Mouse (Mus musculus): ENCODE data around the gene Wdr25.
"Not testable (repeated sequence)": the region's sequence is repeated elsewhere in the genome, so short reads cannot be mapped to it uniquely, and the experiment has no call there.

Wdr25 gene

GRCm38 (mm10) chr12:108892989-108893714 lies at the start of gene Wdr25:
Gene Wdr25, plus strand, starts transcription at chr12:108893631.
- no peak for DNase-seq (ENCODE audit: low spot score in 2 of 2)

- DNase-seq (ENCODE audit: low spot score in 2 of 2) = not testable (repeated sequence)
Measured at GRCm38 (mm10) chr12:108848033-108848432, 45.4 kb upstream of the Wdr25 start.

DNA sequence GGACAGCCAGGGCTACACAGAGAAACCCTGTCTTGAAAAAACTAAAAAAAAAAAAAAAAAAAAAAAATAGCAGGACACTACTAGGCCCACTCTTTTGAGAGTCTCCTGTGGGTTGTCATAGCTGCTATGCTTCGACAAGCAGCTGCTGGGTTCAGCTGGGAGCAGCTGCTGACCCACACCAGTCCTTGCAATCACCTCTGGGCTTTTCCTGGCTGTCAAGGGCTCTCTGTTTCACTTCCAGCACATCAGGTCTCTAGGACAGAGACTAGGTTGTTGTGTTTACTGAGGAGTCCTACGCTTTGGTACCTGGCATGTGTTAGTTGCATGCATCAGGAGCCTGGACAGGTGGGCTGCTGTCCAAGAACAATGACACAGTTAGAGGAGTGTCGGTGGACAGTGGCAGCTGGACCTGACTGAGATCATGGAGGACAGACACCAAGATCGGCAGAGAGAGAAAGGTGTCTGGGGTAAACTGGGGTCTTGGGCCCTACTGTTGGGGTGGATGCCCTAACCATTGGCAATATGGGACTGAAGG lies 43.9 kb upstream of the Wdr25 start:
- no peak for DNase-seq (ENCODE audit: low spot score in 2 of 2)

GRCm38 (mm10) chr12:108850129-108850528 lies 43.3 kb upstream of the Wdr25 start:
- DNase-seq (ENCODE audit: low spot score in 2 of 2) = no peak

- DNase-seq (ENCODE audit: low spot score in 2 of 2) = no peak
Measured at GRCm38 (mm10) chr12:108850886-108851285, 42.5 kb upstream of the Wdr25 start.

DNA sequence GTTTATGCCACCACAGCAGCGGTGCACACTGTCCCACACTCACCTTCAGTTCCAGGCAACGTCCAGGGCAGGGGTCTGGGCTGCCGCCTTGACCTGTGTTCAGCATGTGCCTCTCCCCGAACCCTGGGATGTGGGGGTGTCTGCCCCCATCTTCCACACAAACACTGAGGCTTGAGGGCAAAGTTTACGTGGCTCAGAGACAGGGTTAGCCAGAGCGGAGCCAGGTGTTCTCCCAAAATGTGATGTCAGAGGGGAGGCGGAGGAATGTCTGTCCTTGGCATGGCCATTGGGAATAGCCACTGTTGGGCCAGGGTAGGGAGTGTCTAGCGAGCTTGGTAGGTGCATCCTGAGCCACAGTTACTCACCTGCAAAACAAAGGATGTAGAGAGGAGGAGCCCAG lies 40.6 kb upstream of the Wdr25 start:
- no peak for DNase-seq (ENCODE audit: low spot score in 2 of 2)

- DNase-seq (ENCODE audit: low spot score in 2 of 2) = no peak
Measured at GRCm38 (mm10) chr12:108855081-108855480, 38.4 kb upstream of the Wdr25 start.

DNA sequence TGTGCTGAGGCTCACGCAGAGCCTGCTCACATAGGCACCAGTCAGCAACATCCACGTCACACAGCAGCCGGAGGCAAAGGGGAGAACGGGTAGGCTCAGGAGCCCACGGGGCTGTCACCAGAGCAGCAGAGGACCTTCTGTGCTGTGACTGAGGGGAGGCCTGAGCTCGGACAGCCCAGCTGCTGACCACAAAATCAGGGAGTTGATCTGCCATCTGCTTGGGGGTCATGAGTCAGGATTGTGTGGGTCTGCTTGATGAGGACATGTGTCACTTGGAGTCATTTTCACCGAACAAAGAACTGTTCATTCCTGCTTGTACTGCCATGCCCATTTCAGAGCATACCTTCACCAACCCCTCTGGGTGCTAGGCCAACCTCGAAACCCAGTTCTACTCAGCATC lies 37.2 kb upstream of the Wdr25 start:
- no peak for DNase-seq (ENCODE audit: low spot score in 2 of 2)

GRCm38 (mm10) chr12:108857109-108857508 lies 36.3 kb upstream of the Wdr25 start:
- DNase-seq (ENCODE audit: low spot score in 2 of 2) = no peak

DNA sequence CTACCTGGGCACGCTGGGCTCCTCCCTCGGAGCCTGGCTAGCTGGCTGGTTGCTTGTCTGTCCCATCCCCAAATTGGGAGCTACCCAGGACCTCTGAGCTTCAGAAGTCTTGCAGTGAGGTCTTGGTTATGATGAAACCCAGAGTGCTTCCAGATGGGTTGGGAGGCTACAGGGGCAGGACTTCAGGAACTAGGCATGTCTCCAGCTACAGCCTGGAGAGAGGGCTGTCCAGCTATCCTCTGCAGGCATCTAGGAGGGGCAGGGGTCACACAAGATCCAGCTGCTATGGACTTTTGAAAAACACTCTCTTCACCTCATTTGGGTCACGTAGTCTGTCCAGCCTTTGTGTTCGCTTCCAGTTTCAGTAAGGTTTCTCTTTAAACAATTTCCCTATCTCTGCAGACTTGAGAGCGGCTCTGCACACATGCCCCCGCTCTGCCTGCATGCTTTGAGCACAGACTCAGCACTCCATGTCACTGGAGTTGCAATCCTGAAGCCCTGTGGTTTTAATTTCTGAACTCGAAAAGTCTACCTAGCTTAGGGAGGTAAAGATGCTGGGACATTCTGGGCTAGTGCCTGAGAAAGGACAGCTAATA lies 35.7 kb upstream of the Wdr25 start:
- DNase-seq (ENCODE audit: low spot score in 2 of 2) = no peak

GRCm38 (mm10) chr12:108858486-108858885 lies 34.9 kb upstream of the Wdr25 start:
- no peak for DNase-seq (ENCODE audit: low spot score in 2 of 2)

DNA sequence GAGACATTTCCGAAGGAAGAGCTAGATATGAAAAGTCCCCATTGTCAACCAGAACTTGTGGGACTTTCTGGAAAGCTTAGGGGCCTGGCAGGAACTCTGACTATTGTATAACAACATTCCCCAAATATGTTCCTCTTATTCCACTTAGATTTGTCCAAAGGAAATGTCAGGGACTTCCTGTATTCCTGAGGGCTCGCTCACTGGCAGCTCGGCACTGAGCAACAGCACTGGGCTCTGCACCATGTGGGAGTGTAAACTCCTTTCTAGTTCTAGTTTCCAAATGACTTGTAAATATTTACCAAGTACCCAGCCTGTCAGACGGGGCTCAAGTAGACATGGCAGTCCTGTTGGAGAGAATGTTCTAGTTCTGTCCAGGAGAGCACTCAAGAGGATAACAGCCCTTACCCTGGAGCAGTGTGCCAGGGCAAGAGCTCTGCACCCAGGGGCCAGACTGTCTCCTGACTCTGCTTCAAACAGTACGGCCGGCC lies 28.4 kb upstream of the Wdr25 start:
- DNase-seq (ENCODE audit: low spot score in 2 of 2) = no peak

GRCm38 (mm10) chr12:108869575-108869974 lies 23.9 kb upstream of the Wdr25 start:
- no peak for DNase-seq (ENCODE audit: low spot score in 2 of 2)

DNA sequence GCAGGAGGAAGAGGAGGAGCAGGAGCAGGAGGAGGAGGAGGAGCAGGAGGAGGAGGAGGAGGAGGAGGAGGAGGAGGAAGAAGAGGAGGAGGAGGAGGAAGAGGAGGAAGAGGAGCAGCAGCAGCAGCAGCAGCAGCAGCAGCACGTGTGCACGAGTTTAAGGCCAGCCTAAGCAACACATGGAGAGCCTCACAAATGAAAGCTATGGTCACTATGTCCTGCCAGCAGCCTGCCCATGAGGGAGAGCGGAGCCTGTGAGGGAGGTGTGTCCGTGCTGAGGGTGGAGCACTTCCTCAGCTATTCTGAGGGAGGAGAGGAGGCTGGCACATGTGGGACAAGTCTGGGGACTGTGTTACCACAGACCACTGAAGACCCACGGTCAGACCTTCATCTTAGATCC lies 20.3 kb upstream of the Wdr25 start:
- no peak for DNase-seq (ENCODE audit: low spot score in 2 of 2)

- no peak for DNase-seq (ENCODE audit: low spot score in 2 of 2)
Measured at GRCm38 (mm10) chr12:108879138-108879537, 14.3 kb upstream of the Wdr25 start.

GRCm38 (mm10) chr12:108880606-108881005 lies 12.8 kb upstream of the Wdr25 start:
- no peak for DNase-seq (ENCODE audit: low spot score in 2 of 2)

- DNase-seq (ENCODE audit: low spot score in 2 of 2) = no peak
Measured at GRCm38 (mm10) chr12:108881192-108881591, 12.2 kb upstream of the Wdr25 start.

GRCm38 (mm10) chr12:108882776-108883175 lies 10.7 kb upstream of the Wdr25 start:
- no peak for DNase-seq (ENCODE audit: low spot score in 2 of 2)

DNA sequence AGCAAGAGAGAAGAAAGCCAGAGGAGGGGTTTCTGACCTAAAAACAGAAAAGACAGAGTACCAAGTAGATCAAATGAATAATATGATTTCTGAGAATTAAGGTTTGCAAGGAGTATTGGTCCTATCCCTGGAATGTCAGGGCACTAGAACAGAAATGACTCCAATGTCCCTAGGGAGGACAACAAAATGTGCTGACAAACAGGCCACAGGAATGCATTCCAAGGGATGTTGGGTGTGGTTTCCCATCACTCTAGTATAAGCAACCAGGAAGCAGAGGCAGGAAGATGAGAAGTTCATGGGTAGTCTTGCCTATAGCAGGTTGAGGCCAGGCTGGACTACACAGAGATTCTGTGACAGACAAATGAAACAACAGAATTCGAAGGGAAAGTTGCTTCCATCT lies 7.5 kb upstream of the Wdr25 start:
- DNase-seq (ENCODE audit: low spot score in 2 of 2) = no peak

DNA sequence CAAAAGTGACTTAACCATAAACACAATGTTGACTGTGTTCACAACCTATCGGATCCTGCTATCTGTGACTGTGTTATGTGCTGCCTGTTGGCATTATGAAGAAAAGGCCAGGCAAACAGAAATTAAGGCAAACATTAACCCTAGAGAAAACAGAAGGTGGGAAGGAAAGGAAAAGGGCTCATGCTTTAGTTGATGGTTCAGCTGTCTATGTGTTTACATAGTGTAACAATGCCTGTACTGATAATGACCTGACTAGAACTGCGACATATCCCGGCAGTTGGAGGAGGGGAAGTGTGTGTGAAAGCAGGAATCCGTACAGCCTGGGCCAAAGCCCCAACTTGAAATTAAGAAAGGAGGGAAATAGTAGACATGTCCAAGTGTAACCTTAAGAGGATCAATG lies 6.4 kb upstream of the Wdr25 start:
- no peak for DNase-seq (ENCODE audit: low spot score in 2 of 2)

- no peak for DNase-seq (ENCODE audit: low spot score in 2 of 2)
Measured at GRCm38 (mm10) chr12:108888632-108889031, 4.8 kb upstream of the Wdr25 start.

GRCm38 (mm10) chr12:108893715-108894431 lies 442 bp downstream of the Wdr25 start, which contains the start of gene Wars:
Gene Wars, minus strand, starts transcription at chr12:108894174.
- peak; percentile 86 to 91 for DNase-seq (ENCODE audit: low spot score in 2 of 2)

All from spleen, postnatal 14 days (tissue).